Mouse (Mus musculus): ENCODE measurements around the gene Daxx. TPM values are rescaled to one million over a fixed set of nuclear protein-coding genes. Genes with fewer than 3 reads are reported as not detected.
"Not testable (repeated sequence)": the region's sequence is repeated elsewhere in the genome, so short reads cannot be mapped to it uniquely, and the experiment has no call there.

The Daxx gene
- polyA plus RNA-seq, 1 experiment from 2014 or later = 46.9 TPM

DNA sequence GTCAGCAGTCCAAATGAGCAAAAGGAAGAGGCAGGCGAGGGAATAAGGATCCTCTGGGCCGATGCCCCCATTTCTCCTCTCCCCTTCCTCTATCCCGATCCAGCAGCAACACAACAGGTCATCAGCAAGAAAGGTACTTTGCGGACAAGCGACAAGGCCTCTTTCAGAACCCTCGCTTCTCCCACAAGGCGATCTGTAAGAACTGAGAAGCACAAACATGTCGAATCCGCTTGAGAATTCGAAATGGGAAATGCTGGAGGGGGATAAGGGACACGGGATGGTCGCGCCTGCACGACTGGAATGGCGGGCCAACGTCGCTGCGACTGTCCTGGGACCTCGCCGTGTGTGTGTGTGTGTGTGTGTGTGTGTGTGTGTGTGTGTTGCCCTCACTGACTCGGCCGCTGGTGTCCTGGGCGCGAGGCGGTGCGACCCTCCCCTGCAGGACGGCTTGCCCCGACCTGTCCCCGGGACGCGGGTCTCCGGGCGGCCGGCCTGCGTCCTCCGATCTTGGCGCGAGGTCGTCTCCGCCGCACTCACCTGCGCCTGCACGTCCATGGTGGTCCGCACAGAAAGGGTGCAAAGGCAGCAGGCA, 19.2 kb upstream of the Daxx start:
- ATAC-seq (replicated peaks; ENCODE audit: low FRiP score) = peak; percentile 35
- not testable (repeated sequence) for H3K36me3 ChIP-seq (ENCODE audit: control insufficient read depth, insufficient read depth, low read length); H3K27me3 ChIP-seq (replicated peaks; ENCODE audit: control insufficient read depth, insufficient read depth, low read length); DNase-seq (ENCODE audit: low spot score); H3K9me3 ChIP-seq (ENCODE audit: control insufficient read depth, low read length)
- Histone ChIP-seq H3K4me1 (replicated peaks; ENCODE audit: control insufficient read depth, insufficient read depth, low read length) (peaks cover 15% of the 10 kb centered on the region), H3K27ac (ENCODE audit: low read depth, low read length) (peak overlapping the region; percentile 51), H3K4me2 (peak overlapping the region; percentile 80), H3K4me3 (ENCODE audit: low read depth, low read length) (peak overlapping the region; percentile 77), H3K9ac (ENCODE audit: low read depth, low read length) (peak overlapping the region; percentile 84)
- under 1% methylated on average over 43 of the region's 44 CpGs for WGBS

DNA sequence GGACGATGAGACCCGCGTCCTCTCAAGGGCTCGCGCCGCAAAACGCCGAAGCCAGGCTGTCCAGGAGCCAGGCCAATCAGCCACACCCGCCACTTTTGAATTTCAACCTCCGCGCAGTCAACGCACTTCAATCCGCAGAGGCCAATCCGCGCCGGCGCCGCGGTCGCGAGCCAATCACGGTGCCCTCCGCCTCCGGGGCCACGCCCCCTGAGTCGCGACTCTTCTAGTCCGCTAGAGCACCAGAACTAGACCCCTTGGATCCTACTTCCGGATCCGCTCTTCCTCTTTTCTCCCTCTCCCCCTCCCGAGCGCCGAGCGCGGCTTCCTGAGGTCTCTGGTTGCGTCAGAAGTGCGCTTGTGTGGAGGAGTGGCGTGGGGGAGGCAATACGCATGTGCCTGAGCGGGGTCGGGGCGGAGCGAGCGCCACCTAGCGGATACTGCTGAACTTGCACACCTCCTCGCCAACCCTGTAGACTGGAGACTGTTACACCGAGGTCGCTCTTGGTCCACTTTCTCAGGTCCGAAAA, 18.6 kb upstream of the Daxx start, which contains the start of gene Kifc1:
Kifc1 (minus strand) TSS at position 129 of the 527 bp plus-strand sequence.
- DNase-seq (ENCODE audit: low spot score) = peak; percentile 99
- Histone ChIP-seq H3K4me1 (replicated peaks; ENCODE audit: control insufficient read depth, insufficient read depth, low read length) (peaks cover 15% of the 10 kb centered on the region), H3K36me3 (ENCODE audit: control insufficient read depth, insufficient read depth, low read length) (peaks cover 7% of the 10 kb centered on the region), H3K4me2 (peak within 1 kb of the TSS; percentile 80), H3K9ac (ENCODE audit: low read depth, low read length) (peak within 1 kb of the TSS; percentile 84), H3K4me3 (ENCODE audit: low read depth, low read length) (peak within 1 kb of the TSS; percentile 77), H3K27me3 (replicated peaks; ENCODE audit: control insufficient read depth, insufficient read depth, low read length) (no peaks in the 10 kb centered on the region), H3K27ac (ENCODE audit: low read depth, low read length) (peak within 1 kb of the TSS; percentile 51), H3K9me3 (ENCODE audit: control insufficient read depth, low read length) (no peaks in the 10 kb centered on the region)
- under 1% methylated on average over 49 of the region's 49 CpGs for WGBS
- ATAC-seq (replicated peaks; ENCODE audit: low FRiP score) = peak; percentile 98

DNA sequence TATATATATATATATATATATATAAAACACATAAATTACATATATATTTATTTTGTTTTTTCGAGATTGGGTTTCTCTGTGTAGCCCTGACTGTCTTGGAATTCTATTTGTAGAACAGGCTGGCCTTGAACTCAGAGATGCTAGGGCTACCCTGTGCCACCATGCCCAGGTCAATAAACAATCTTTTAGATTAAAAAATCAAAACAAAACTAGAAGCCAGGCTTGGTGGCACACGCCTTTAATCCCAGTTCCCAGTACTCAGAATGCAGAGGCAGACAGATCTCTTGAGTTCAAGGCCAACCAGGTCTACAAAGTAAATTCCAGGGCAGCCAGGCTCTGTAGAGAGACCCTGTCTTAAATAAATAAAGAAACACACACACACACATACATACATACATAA, 17.9 kb upstream of the Daxx start:
- H3K27ac ChIP-seq (ENCODE audit: low read depth, low read length) = no peak overlapping the region
- H3K9me3 ChIP-seq (ENCODE audit: control insufficient read depth, low read length) = no peaks in the 10 kb centered on the region
- no peak overlapping the region for H3K9ac ChIP-seq (ENCODE audit: low read depth, low read length)
- WGBS = 67% methylated on average over 2 of the region's 2 CpGs
- H3K27me3 ChIP-seq (replicated peaks; ENCODE audit: control insufficient read depth, insufficient read depth, low read length) = no peaks in the 10 kb centered on the region
- DNase-seq (ENCODE audit: low spot score) = no peak
- no peaks in the 10 kb centered on the region; the same call in 1 of the 2 replicates for H3K36me3 ChIP-seq (ENCODE audit: control insufficient read depth, insufficient read depth, low read length)
- H3K4me1 ChIP-seq (replicated peaks; ENCODE audit: control insufficient read depth, insufficient read depth, low read length) = peaks cover 15% of the 10 kb centered on the region
- ATAC-seq (replicated peaks; ENCODE audit: low FRiP score) = no peak
- H3K4me3 ChIP-seq (ENCODE audit: low read depth, low read length) = no peak overlapping the region
- H3K4me2 ChIP-seq = no peak overlapping the region

DNA sequence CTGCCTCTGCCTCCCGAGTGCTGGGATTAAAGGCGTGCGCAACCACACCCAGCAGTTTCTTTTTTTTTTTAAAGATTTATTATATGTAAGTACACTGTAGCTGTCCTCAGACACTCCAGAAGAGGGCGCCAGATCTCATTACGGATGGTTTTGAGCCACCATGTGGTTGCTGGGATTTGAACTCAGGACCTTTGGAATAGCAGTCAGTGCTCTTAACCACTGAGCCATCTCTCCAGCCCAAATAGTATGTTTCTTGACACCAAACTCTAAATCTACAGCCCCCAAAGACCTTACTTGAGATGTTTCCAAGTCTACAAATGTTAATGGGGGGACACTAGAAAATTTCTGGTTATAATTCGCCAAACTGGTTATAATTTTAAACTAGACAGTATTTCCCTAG, 17.3 kb upstream of the Daxx start:
- not testable (repeated sequence) for H3K4me2 ChIP-seq; ATAC-seq (replicated peaks; ENCODE audit: low FRiP score); H3K9ac ChIP-seq (ENCODE audit: low read depth, low read length); H3K27me3 ChIP-seq (replicated peaks; ENCODE audit: control insufficient read depth, insufficient read depth, low read length); H3K27ac ChIP-seq (ENCODE audit: low read depth, low read length); H3K4me3 ChIP-seq (ENCODE audit: low read depth, low read length); DNase-seq (ENCODE audit: low spot score); H3K36me3 ChIP-seq (ENCODE audit: control insufficient read depth, insufficient read depth, low read length); H3K9me3 ChIP-seq (ENCODE audit: control insufficient read depth, low read length)
- 67% methylated on average over 6 of the region's 6 CpGs for WGBS
- H3K4me1 ChIP-seq (replicated peaks; ENCODE audit: control insufficient read depth, insufficient read depth, low read length) = peaks cover 15% of the 10 kb centered on the region

DNA sequence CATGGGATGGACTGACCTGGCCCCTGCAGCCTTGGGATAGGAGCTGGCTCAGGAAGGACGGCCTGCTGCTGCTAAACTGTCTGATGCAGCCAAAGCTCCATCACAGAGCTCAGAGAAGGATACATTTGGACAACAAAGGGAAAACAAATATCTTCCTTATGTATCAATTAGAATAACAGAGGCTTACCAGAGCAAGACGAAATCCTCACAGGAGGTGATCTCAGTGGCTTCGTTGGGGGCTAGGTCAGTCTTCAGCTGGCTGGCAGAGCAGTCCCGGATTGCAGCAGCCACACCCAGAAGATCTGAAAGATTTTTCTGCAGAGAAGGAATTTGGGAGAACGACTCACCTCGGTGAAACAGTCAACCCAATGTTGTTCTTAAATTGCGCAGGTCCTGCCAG, 16.8 kb upstream of the Daxx start:
- H3K36me3 ChIP-seq (ENCODE audit: control insufficient read depth, insufficient read depth, low read length) = no peaks in the 10 kb centered on the region
- ATAC-seq (replicated peaks; ENCODE audit: low FRiP score) (no peak), DNase-seq (ENCODE audit: low spot score) (no peak)

DNA sequence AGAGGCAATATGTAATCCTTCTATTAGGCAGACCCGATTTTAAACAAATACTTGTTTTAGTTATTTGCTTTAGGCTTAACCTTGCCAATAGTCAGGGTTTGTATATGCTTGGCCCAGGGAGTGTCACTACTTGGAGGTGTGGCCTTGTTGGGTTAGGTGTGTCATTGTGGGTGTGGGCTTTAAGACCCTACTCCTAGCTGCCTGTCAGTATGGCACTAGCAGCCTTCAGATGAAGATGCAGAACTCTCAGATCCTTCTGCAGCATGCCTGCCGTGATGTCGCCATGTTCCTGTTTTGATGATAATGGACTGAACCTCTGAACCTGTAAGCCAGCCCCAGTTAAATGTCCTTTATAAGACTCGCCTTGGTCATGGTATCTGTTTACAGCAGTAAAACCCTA, 16.2 kb upstream of the Daxx start:
- not testable (repeated sequence) for H3K36me3 ChIP-seq (ENCODE audit: control insufficient read depth, insufficient read depth, low read length); H3K27me3 ChIP-seq (replicated peaks; ENCODE audit: control insufficient read depth, insufficient read depth, low read length); H3K9ac ChIP-seq (ENCODE audit: low read depth, low read length); H3K27ac ChIP-seq (ENCODE audit: low read depth, low read length); H3K9me3 ChIP-seq (ENCODE audit: control insufficient read depth, low read length); H3K4me2 ChIP-seq; H3K4me3 ChIP-seq (ENCODE audit: low read depth, low read length); ATAC-seq (replicated peaks; ENCODE audit: low FRiP score); DNase-seq (ENCODE audit: low spot score)
- 72% methylated on average over 4 of the region's 4 CpGs for WGBS
- peaks cover 16% of the 10 kb centered on the region for H3K4me1 ChIP-seq (replicated peaks; ENCODE audit: control insufficient read depth, insufficient read depth, low read length)

More for the DNA sequence above, 16.8 kb upstream of the Daxx start:
- Histone ChIP-seq H3K27ac (ENCODE audit: low read depth, low read length) (no peak overlapping the region), H3K4me2 (no peak overlapping the region), H3K9me3 (ENCODE audit: control insufficient read depth, low read length) (no peaks in the 10 kb centered on the region), H3K9ac (ENCODE audit: low read depth, low read length) (no peak overlapping the region), H3K4me1 (replicated peaks; ENCODE audit: control insufficient read depth, insufficient read depth, low read length) (peaks cover 15% of the 10 kb centered on the region), H3K27me3 (replicated peaks; ENCODE audit: control insufficient read depth, insufficient read depth, low read length) (no peaks in the 10 kb centered on the region), H3K4me3 (ENCODE audit: low read depth, low read length) (no peak overlapping the region)
- whole genome bisulfite sequencing = 36% methylated on average over 7 of the region's 7 CpGs

DNA sequence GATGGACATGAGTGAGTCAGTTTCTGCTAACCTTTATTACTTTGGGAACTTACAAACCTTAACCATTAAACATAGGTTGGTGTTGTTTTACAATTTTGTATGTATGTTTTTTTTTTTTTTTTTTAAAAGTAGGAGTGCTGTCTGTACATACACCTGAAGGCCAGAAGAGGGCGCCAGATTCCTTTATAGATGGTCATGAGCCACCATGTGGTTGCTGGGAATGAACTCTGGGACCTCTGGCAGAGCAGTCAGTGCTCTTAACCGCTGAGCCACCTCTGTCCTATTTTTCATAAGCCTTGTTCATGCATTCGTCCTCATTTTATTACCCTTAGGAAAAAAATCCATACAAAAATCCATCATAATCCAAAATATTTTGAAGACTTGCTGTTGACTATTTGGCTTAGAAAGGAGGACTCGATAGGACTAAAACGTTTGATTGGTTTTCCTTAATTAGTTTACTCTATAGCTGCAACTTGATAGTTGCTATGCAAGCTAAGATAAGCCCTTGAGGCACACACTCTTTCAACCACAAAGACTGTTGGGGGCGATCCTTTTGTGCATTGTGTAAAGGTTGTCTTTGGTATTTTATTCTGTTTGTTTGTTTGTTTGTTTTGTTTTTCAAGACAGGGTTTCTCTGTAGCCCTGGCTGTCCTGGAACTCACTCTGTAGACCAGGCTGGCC, 12.0 kb upstream of the Daxx start:
- DNase-seq (ENCODE audit: low spot score) = no peak

DNA sequence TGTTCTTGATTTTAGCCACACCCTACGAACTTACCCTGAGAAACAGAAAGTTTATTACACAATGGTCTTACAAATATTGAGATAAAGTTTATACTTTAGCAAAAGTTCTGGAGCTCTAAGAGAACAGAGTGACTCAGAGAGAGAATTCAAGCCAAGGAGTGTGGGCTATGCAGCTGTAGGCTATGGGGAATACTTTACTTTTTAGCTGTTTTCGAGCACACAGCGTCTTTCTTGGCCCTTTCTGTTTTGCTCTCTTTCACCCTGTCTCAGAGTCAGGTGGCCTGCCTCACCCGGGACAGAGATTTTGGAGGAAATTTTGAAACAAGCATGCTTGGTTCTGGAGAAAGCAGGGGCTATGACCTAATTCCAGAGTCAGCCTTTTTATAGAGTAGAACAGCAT, 11.0 kb upstream of the Daxx start:
- not testable (repeated sequence) for H3K9ac ChIP-seq (ENCODE audit: low read depth, low read length); ATAC-seq (replicated peaks; ENCODE audit: low FRiP score); H3K27me3 ChIP-seq (replicated peaks; ENCODE audit: control insufficient read depth, insufficient read depth, low read length); H3K9me3 ChIP-seq (ENCODE audit: control insufficient read depth, low read length); H3K4me2 ChIP-seq; H3K4me3 ChIP-seq (ENCODE audit: low read depth, low read length); H3K36me3 ChIP-seq (ENCODE audit: control insufficient read depth, insufficient read depth, low read length); DNase-seq (ENCODE audit: low spot score); H3K27ac ChIP-seq (ENCODE audit: low read depth, low read length)
- 77% methylated on average over 4 of the region's 4 CpGs for WGBS
- peaks cover 31% of the 10 kb centered on the region for H3K4me1 ChIP-seq (replicated peaks; ENCODE audit: control insufficient read depth, insufficient read depth, low read length)

More for the DNA sequence above, 12.0 kb upstream of the Daxx start:
- Histone ChIP-seq H3K4me1 (replicated peaks; ENCODE audit: control insufficient read depth, insufficient read depth, low read length) (peaks cover 24% of the 10 kb centered on the region), H3K9ac (ENCODE audit: low read depth, low read length) (no peak overlapping the region), H3K36me3 (ENCODE audit: control insufficient read depth, insufficient read depth, low read length) (no peaks in the 10 kb centered on the region), H3K27me3 (replicated peaks; ENCODE audit: control insufficient read depth, insufficient read depth, low read length) (no peaks in the 10 kb centered on the region), H3K4me3 (ENCODE audit: low read depth, low read length) (no peak overlapping the region), H3K4me2 (no peak overlapping the region), H3K9me3 (ENCODE audit: control insufficient read depth, low read length) (no peaks in the 10 kb centered on the region), H3K27ac (ENCODE audit: low read depth, low read length) (peak overlapping the region; percentile 25; the same call in 1 of the 2 replicates)
- no peak; the same call in 1 of the 2 replicates for ATAC-seq (replicated peaks; ENCODE audit: low FRiP score)
- 24% methylated on average over 6 of the region's 6 CpGs for WGBS

All from liver, embryonic 11.5 days (tissue).